ENCODE assay signal across 8 mouse cellular contexts in the genomic region with DNA sequence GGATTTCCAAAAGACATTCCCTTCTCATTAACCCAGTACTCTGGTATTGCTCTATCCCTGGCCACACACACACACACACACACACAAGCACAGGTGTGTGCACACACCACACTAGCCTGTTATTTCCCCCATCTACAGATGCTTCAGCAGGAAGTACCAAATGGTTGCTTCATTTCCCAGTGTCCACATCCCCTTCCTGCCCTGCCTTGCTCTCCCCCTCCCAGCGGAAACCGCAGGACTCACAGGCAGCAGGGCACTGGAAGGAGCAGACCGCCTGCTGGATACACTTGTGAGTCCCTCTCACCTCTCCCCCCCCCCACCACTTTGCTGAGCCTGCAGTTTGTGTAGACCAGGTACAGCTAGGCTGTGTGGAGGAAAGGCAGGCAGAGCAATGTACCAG. TPM values are rescaled to one million over a fixed set of nuclear protein-coding genes. Genes with fewer than 3 reads are reported as not detected.
DNase-seq lines count a peak whose midpoint lies in the region; ATAC-seq and TF ChIP-seq lines count a peak whose summit lies in the region.

No protein-coding gene starts in this region.

- no peaks in the 10 kb centered on the region for H3K36me3 ChIP-seq in hindbrain, embryonic 16.5 days (ENCODE audit: control insufficient read depth, insufficient read depth, low read length)
- H3K36me3 ChIP-seq in liver, postnatal 0 days (replicated peaks; ENCODE audit: insufficient read depth, low read length) = peaks cover 12% of the 10 kb centered on the region; the same call in 1 of the 2 replicates
- no peaks in the 10 kb centered on the region for H3K36me3 ChIP-seq in stomach, embryonic 16.5 days (ENCODE audit: control insufficient read depth, insufficient read depth, low read length)

- peak; percentile 71 for DNase-seq in liver, postnatal 0 days
- no peak for DNase-seq in ovary, postnatal 10 days (ENCODE audit: low spot score)
- DNase-seq in cerebellum, adult 8-10 months = no peak
- DNase-seq in cerebellum, postnatal 10 days = no peak

- no peaks in the 10 kb centered on the region; the same call in 1 of the 2 replicates for H3K4me1 ChIP-seq in hindbrain, embryonic 16.5 days (ENCODE audit: control insufficient read depth, insufficient read depth, low read depth, low read length)
- H3K4me1 ChIP-seq in liver, postnatal 0 days (ENCODE audit: insufficient read depth) = peaks cover 7% of the 10 kb centered on the region
- peaks cover 46% of the 10 kb centered on the region for H3K4me1 ChIP-seq in stomach, embryonic 16.5 days (ENCODE audit: control insufficient read depth, insufficient read depth, low read length)

- 46% methylated on average over 3 of the region's 3 CpGs for WGBS in hindbrain, embryonic 16.5 days
- WGBS in liver, postnatal 0 days (ENCODE audit: insufficient replicate concordance) = 31% methylated on average over 3 of the region's 3 CpGs
- WGBS in stomach, embryonic 16.5 days = 32% methylated on average over 3 of the region's 3 CpGs

- no peak overlapping the region for H3K27ac ChIP-seq in hindbrain, embryonic 16.5 days (ENCODE audit: low read depth, low read length)
- H3K27ac ChIP-seq in liver, postnatal 0 days (ENCODE audit: low read depth) = no peak overlapping the region
- no peak overlapping the region for H3K27ac ChIP-seq in stomach, embryonic 16.5 days (ENCODE audit: low read length)

- H3K9me3 ChIP-seq in hindbrain, embryonic 16.5 days (ENCODE audit: control insufficient read depth, low read length) = no peaks in the 10 kb centered on the region
- H3K9me3 ChIP-seq in liver, postnatal 0 days (ENCODE audit: low read length) = no peaks in the 10 kb centered on the region
- H3K9me3 ChIP-seq in stomach, embryonic 16.5 days (replicated peaks; ENCODE audit: control insufficient read depth, low read length) = no peaks in the 10 kb centered on the region

- H3K9ac ChIP-seq in hindbrain, embryonic 16.5 days (ENCODE audit: low read depth, low read length) = no peak overlapping the region
- no peak overlapping the region for H3K9ac ChIP-seq in liver, postnatal 0 days (replicated peaks)
- no peak overlapping the region for H3K9ac ChIP-seq in stomach, embryonic 16.5 days (ENCODE audit: low read length)

- no peak overlapping the region for H3K4me3 ChIP-seq in hindbrain, embryonic 16.5 days (ENCODE audit: low read length)
- no peak overlapping the region for H3K4me3 ChIP-seq in liver, postnatal 0 days (ENCODE audit: low read depth, low read length)
- H3K4me3 ChIP-seq in stomach, embryonic 16.5 days (replicated peaks; ENCODE audit: low read length) = no peak overlapping the region

- H3K27me3 ChIP-seq in hindbrain, embryonic 16.5 days (replicated peaks; ENCODE audit: control insufficient read depth, insufficient read depth, low read length) = no peaks in the 10 kb centered on the region
- no peaks in the 10 kb centered on the region for H3K27me3 ChIP-seq in liver, postnatal 0 days (ENCODE audit: insufficient read depth, low read length)
- H3K27me3 ChIP-seq in stomach, embryonic 16.5 days (ENCODE audit: control insufficient read depth, insufficient read depth, low read length) = no peaks in the 10 kb centered on the region

- peak; percentile 49; the same call in 1 of the 2 replicates for TF ChIP-seq EP300 in liver, postnatal 0 days (IDR thresholded peaks at IDR 0.05; ENCODE audit: low read depth)

- H3K4me2 ChIP-seq in hindbrain, embryonic 16.5 days (ENCODE audit: low read length) = no peak overlapping the region
- 0 out of 2 replicates have a peak overlapping the region, but pooled peaks have one; percentile 20 for H3K4me2 ChIP-seq in liver, postnatal 0 days (ENCODE audit: low read depth, low read length)
- no peak overlapping the region for H3K4me2 ChIP-seq in stomach, embryonic 16.5 days (ENCODE audit: low read depth, low read length)

- TF ChIP-seq CTCF in liver, postnatal 0 days (IDR thresholded peaks at IDR 0.05; ENCODE audit: low read depth) = peak; percentile 32; the same call in 1 of the 2 replicates

- ATAC-seq in CD4-positive, CD25-positive, alpha-beta regulatory T cell, adult 4 months = peak; percentile 80
- ATAC-seq in activated CD4-positive, CD25-positive, alpha-beta regulatory T cell, adult 4 months = peak; percentile 78
- peak; percentile 46; the same call in 1 of the 2 replicates for ATAC-seq in hindbrain, embryonic 16.5 days
- ATAC-seq in liver, postnatal 0 days = peak; percentile 78
- peak; percentile 57; the same call in 1 of the 2 replicates for ATAC-seq in stomach, embryonic 16.5 days (ENCODE audit: insufficient read depth, low FRiP score)

RNA-seq across cellular contexts. Expression of a gene that starts 18.0 kb away (rescaled TPM):
- polyA plus RNA-seq in CD4-positive, CD25-positive, alpha-beta regulatory T cell, adult 4 months (2017; shearing (Covaris generic)) = 100 to 1,000 TPM; 114 to 159 TPM
- polyA plus RNA-seq in activated CD4-positive, CD25-positive, alpha-beta regulatory T cell, adult 4 months (2017; shearing (Covaris generic)) = 100 to 1,000 TPM; 110 to 112 TPM
- 9.5 and 12.5 TPM in 2 replicates for polyA plus RNA-seq in hindbrain, embryonic 16.5 days (2015; fragmentation: Nextera tagmentation; extraction: Ambion mirVana)
- 14.6 and 15.0 TPM in 2 replicates for polyA plus RNA-seq in liver, postnatal 0 days (2015; fragmentation: Nextera tagmentation; extraction: Ambion mirVana)
- polyA plus RNA-seq in stomach, embryonic 16.5 days (2015; fragmentation: Nextera tagmentation; extraction: Ambion mirVana) = 42.1 and 44.4 TPM in 2 replicates

RNA-seq across cellular contexts. Expression of a gene that starts 57.2 kb away (rescaled TPM):
- polyA plus RNA-seq in CD4-positive, CD25-positive, alpha-beta regulatory T cell, adult 4 months (2017; shearing (Covaris generic)) = under 1 TPM; 0.15 to 0.92 TPM
- 1 to 10 TPM in 1 of 2 experiments, not detected in 1; 1.4 TPM for polyA plus RNA-seq in activated CD4-positive, CD25-positive, alpha-beta regulatory T cell, adult 4 months (2017; shearing (Covaris generic))
- 163 and 169 TPM in 2 replicates for polyA plus RNA-seq in hindbrain, embryonic 16.5 days (2015; fragmentation: Nextera tagmentation; extraction: Ambion mirVana)
- polyA plus RNA-seq in liver, postnatal 0 days (2015; fragmentation: Nextera tagmentation; extraction: Ambion mirVana) = 26.6 and 33.4 TPM in 2 replicates
- 140 and 149 TPM in 2 replicates for polyA plus RNA-seq in stomach, embryonic 16.5 days (2015; fragmentation: Nextera tagmentation; extraction: Ambion mirVana)

Comparison
In these comparisons a context has a peak if more than half of its experiments do, and no peak if none do; other contexts are left out.
1. RNA of a gene that starts 57.2 kb away (polyA plus RNA-seq): 163 to 169 TPM in hindbrain, embryonic 16.5 days, 140 to 149 TPM in stomach, embryonic 16.5 days and 26.6 to 33.4 TPM in liver, postnatal 0 days; 1.4 TPM in activated CD4-positive, CD25-positive, alpha-beta regulatory T cell, adult 4 months and 0.15 to 0.92 TPM in CD4-positive, CD25-positive, alpha-beta regulatory T cell, adult 4 months; every median in the first group is over 10 times any median in the second.
2. Peak in every context shown above with its lines, with median percentiles within 50 percentile points of each other: ATAC-seq.